Mouse (Mus musculus) cortical plate, adult 2 months (tissue): ENCODE measurements at regions not wholly inside any gene's neighbourhood (a gene's known extent, or its start where the extent isn't known, plus 50 kb on each side); places are given as distances from the start of the nearest gene placed in this dataset.

Experiments
- CTCF ChIP-seq: fragments of 200-500 bp; IDR thresholded peaks from 2 replicates; pipeline ENCODE4 v1.5.1; 2011; ENCODE audit warnings: mild to moderate bottlenecking, control low read depth, low read length; ENCODE audit not compliant: insufficient read depth; ENCODE audit errors: extremely low read depth
- POLR2A ChIP-seq: fragments of 200-500 bp; IDR thresholded peaks from 2 replicates; pipeline ENCODE4 v1.6.1; 2011; ENCODE audit warnings: mild to moderate bottlenecking, low read length, control low read depth; ENCODE audit not compliant: insufficient read depth; ENCODE audit errors: extremely low read depth

- TF ChIP-seq POLR2A (no peak), CTCF (no peak)
Measured at GRCm38 (mm10) chr6:99975486-99975885, 249.3 kb upstream of the Prok2 start.
